In genomic region chr15:103233119-103233518, GRCm38 (mm10) we compare ENCODE assay signal across 21 mouse cellular contexts. TPM values are rescaled to one million over a fixed set of nuclear protein-coding genes. Genes with fewer than 3 reads are reported as not detected.
DNase-seq lines count a peak whose midpoint lies in the region; ATAC-seq and TF ChIP-seq lines count a peak whose summit lies in the region.
"Had no signal": no experiment of that assay in that cellular context is flagged by ENCODE, and none has a peak within 500 bp of the region (broad histone marks: within the 10 kb centered on the region; RNA-seq: fewer than 3 reads in every experiment).

No protein-coding gene starts in this region.

- intact Hi-C loops in left cerebral cortex, postnatal 25 days (cut with DNase I), result no loop called here
- intact Hi-C loops in left cerebral cortex, adult 2 months (cut with DNase I), result no loop called here

- no peak for DNase-seq in embryonic facial prominence, embryonic 14.5 days (ENCODE audit: low spot score)
- no peak for DNase-seq in embryonic facial prominence, embryonic 10.5 days (ENCODE audit: low spot score)
- peak; percentile 1 for DNase-seq in heart, adult 11 months
- no peak for DNase-seq in heart, postnatal 4 days
- DNase-seq in left cerebral cortex, postnatal 25 days (ENCODE audit: low spot score in 2 of 2), result peak; percentile 31 to 77
- no peak for DNase-seq in left cerebral cortex, adult 2 months (ENCODE audit: extremely low spot score in 1 of 2, low spot score in 2 of 2)
- DNase-seq in right cerebral cortex, adult 18-20 months, result peak; percentile 48
- DNase-seq in right cerebral cortex, postnatal 14 days, result no peak
- DNase-seq: adrenal gland, postnatal 10 days; cerebellum, adult 11-12 months; cerebellum, adult 9-10 months; cerebellum, postnatal 25 days; heart, adult 2 months; heart, postnatal 10 days had no signal

- H3K27me3 ChIP-seq in embryonic facial prominence, embryonic 14.5 days (replicated peaks; ENCODE audit: control insufficient read depth, insufficient read depth, low read length), result no peaks in the 10 kb centered on the region
- H3K27me3 ChIP-seq in embryonic facial prominence, embryonic 10.5 days (replicated peaks; ENCODE audit: low read depth, poor library complexity, severe bottlenecking), result no peaks in the 10 kb centered on the region
- H3K27me3 ChIP-seq: embryonic facial prominence, embryonic 13.5 days; forebrain, embryonic 13.5 days; hindbrain, embryonic 12.5 days had no signal

- H3K9ac ChIP-seq in embryonic facial prominence, embryonic 14.5 days (ENCODE audit: low read depth, low read length), result 0 out of 2 replicates have a peak overlapping the region, but pooled peaks have one; percentile 14
- H3K9ac ChIP-seq: embryonic facial prominence, embryonic 13.5 days; forebrain, embryonic 13.5 days; hindbrain, embryonic 12.5 days had no signal

- H3K4me3 ChIP-seq in embryonic facial prominence, embryonic 14.5 days (ENCODE audit: low read depth, low read length), result no peak overlapping the region
- no peak overlapping the region for H3K4me3 ChIP-seq in embryonic facial prominence, embryonic 10.5 days
- no peak overlapping the region for H3K4me3 ChIP-seq in left cerebral cortex, adult 2 months
- H3K4me3 ChIP-seq: embryonic facial prominence, embryonic 13.5 days; forebrain, embryonic 13.5 days; heart, adult 2 months; hindbrain, embryonic 12.5 days had no signal

- H3K36me3 ChIP-seq in embryonic facial prominence, embryonic 14.5 days (ENCODE audit: control insufficient read depth, insufficient read depth, low read length), result peaks cover 20% of the 10 kb centered on the region; the same call in 1 of the 2 replicates
- peaks cover 47% of the 10 kb centered on the region for H3K36me3 ChIP-seq in embryonic facial prominence, embryonic 10.5 days (replicated peaks)

- no peak overlapping the region for H3K4me2 ChIP-seq in embryonic facial prominence, embryonic 14.5 days (ENCODE audit: low read depth, low read length)
- H3K4me2 ChIP-seq: embryonic facial prominence, embryonic 13.5 days; forebrain, embryonic 13.5 days; heart, embryonic 11.5 days; hindbrain, embryonic 12.5 days had no signal

- ATAC-seq in embryonic facial prominence, embryonic 14.5 days (ENCODE audit: low read depth), result no peak
- ATAC-seq: forebrain, embryonic 13.5 days; hindbrain, embryonic 16.5 days; inflammation-experienced regulatory T-cells, adult 6 months; intestine, postnatal 0 days had no signal

- H3K9me3 ChIP-seq in embryonic facial prominence, embryonic 14.5 days (ENCODE audit: control insufficient read depth, low read length), result no peaks in the 10 kb centered on the region
- peaks cover 2% of the 10 kb centered on the region; the same call in 1 of the 2 replicates for H3K9me3 ChIP-seq in embryonic facial prominence, embryonic 10.5 days
- H3K9me3 ChIP-seq: embryonic facial prominence, embryonic 13.5 days; forebrain, embryonic 13.5 days; hindbrain, embryonic 12.5 days had no signal

- H3K4me1 ChIP-seq in embryonic facial prominence, embryonic 14.5 days (ENCODE audit: control insufficient read depth, insufficient read depth, low read length), result peaks cover 3% of the 10 kb centered on the region
- peaks cover 4% of the 10 kb centered on the region for H3K4me1 ChIP-seq in embryonic facial prominence, embryonic 10.5 days

- 86% methylated on average over 2 of the region's 2 CpGs for WGBS in embryonic facial prominence, embryonic 14.5 days
- 93% methylated on average over 2 of the region's 2 CpGs for WGBS in embryonic facial prominence, embryonic 10.5 days

- no peak overlapping the region for H3K27ac ChIP-seq in embryonic facial prominence, embryonic 14.5 days (replicated peaks; ENCODE audit: low read depth, low read length)
- H3K27ac ChIP-seq in embryonic facial prominence, embryonic 10.5 days (replicated peaks), result no peak overlapping the region
- H3K27ac ChIP-seq in left cerebral cortex, adult 2 months, result no peak overlapping the region
- H3K27ac ChIP-seq: embryonic facial prominence, embryonic 13.5 days; forebrain, embryonic 13.5 days; heart, adult 2 months; hindbrain, embryonic 12.5 days had no signal

- TF ChIP-seq CTCF in left cerebral cortex, adult 2 months (IDR thresholded peaks at IDR 0.05), result no peak

RNA-seq across cellular contexts. Expression of gene Cbx5, which starts 6.5 kb away (rescaled TPM):
- polyA plus RNA-seq in embryonic facial prominence, embryonic 14.5 days (2014; fragmentation: Nextera tagmentation; extraction: Ambion mirVana), result 112 and 126 TPM in 2 replicates
- 202 and 206 TPM in 2 replicates for polyA plus RNA-seq in embryonic facial prominence, embryonic 10.5 days (2016; fragmentation: Nextera tagmentation; extraction: Ambion mirVana)
- 100 to 1,000 TPM; 146 TPM for total RNA-seq in heart, postnatal 4 days (2021)
- 100 to 1,000 TPM; 173 to 187 TPM for total RNA-seq in left cerebral cortex, postnatal 25 days (2021)
- total RNA-seq in left cerebral cortex, adult 2 months (2021), result 100 to 1,000 TPM; 171 to 176 TPM

RNA-seq across cellular contexts. Expression of gene Hnrnpa1, which starts 7.1 kb away (rescaled TPM):
- polyA plus RNA-seq in embryonic facial prominence, embryonic 14.5 days (2014; fragmentation: Nextera tagmentation; extraction: Ambion mirVana), result 573 and 661 TPM in 2 replicates
- 1,897 and 1,928 TPM in 2 replicates for polyA plus RNA-seq in embryonic facial prominence, embryonic 10.5 days (2016; fragmentation: Nextera tagmentation; extraction: Ambion mirVana)
- 100 to 1,000 TPM; 408 to 415 TPM for total RNA-seq in heart, postnatal 4 days (2021)
- total RNA-seq in left cerebral cortex, postnatal 25 days (2021), result 100 to 1,000 TPM; 218 to 219 TPM
- 100 to 1,000 TPM; 233 to 247 TPM for total RNA-seq in left cerebral cortex, adult 2 months (2021)

RNA-seq across cellular contexts. Expression of gene Nfe2, which starts 25.1 kb away (rescaled TPM):
- polyA plus RNA-seq in embryonic facial prominence, embryonic 14.5 days (2014; fragmentation: Nextera tagmentation; extraction: Ambion mirVana), result 2.1 and 2.5 TPM in 2 replicates
- polyA plus RNA-seq in embryonic facial prominence, embryonic 10.5 days (2016; fragmentation: Nextera tagmentation; extraction: Ambion mirVana), result 4.7 and 5.9 TPM in 2 replicates
- 1 to 10 TPM; 1.0 to 1.1 TPM for total RNA-seq in heart, postnatal 4 days (2021)
- not detected for total RNA-seq in left cerebral cortex, postnatal 25 days (2021)
- total RNA-seq in left cerebral cortex, adult 2 months (2021), result not detected

RNA-seq across cellular contexts. Expression of gene Copz1, which starts 39.4 kb away (rescaled TPM):
- 274 and 289 TPM in 2 replicates for polyA plus RNA-seq in embryonic facial prominence, embryonic 14.5 days (2014; fragmentation: Nextera tagmentation; extraction: Ambion mirVana)
- 281 and 285 TPM in 2 replicates for polyA plus RNA-seq in embryonic facial prominence, embryonic 10.5 days (2016; fragmentation: Nextera tagmentation; extraction: Ambion mirVana)
- total RNA-seq in heart, postnatal 4 days (2021), result 10 to 100 TPM; 88.7 to 91.2 TPM
- 100 to 1,000 TPM; 101 to 102 TPM for total RNA-seq in left cerebral cortex, postnatal 25 days (2021)
- total RNA-seq in left cerebral cortex, adult 2 months (2021), result 10 to 100 TPM; 85.5 to 93.0 TPM

Comparison
In these comparisons a context has a peak if more than half of its experiments do, and no peak if none do; other contexts are left out.
1. DNase-seq: peak in heart, adult 11 months (single experiment), left cerebral cortex, postnatal 25 days (2 of 2) and right cerebral cortex, adult 18-20 months (single experiment); none in embryonic facial prominence, embryonic 14.5 days (single experiment), embryonic facial prominence, embryonic 10.5 days (single experiment), heart, postnatal 4 days (single experiment), left cerebral cortex, adult 2 months (0 of 2) and right cerebral cortex, postnatal 14 days (single experiment).